Mouse (Mus musculus): ENCODE results near the gene Ccm2l.
A peak's percentile ranks its signal among the peaks of the same experiment; 100 is the strongest.

Gene Ccm2l

GRCm38 (mm10) chr2:153052700-153053351 lies 12.9 kb upstream of the Ccm2l start:
- peak; percentile 37 for DNase-seq

- no peak for DNase-seq
These were observed 11.9 kb upstream of the Ccm2l start for GRCm38 (mm10) chr2:153053896-153054295.

GRCm38 (mm10) chr2:153055270-153055920 lies 10.4 kb upstream of the Ccm2l start:
- DNase-seq = no peak

- DNase-seq = no peak
These were observed 7.4 kb upstream of the Ccm2l start for GRCm38 (mm10) chr2:153058365-153058764.

- DNase-seq = no peak
These were observed 5.5 kb upstream of the Ccm2l start for GRCm38 (mm10) chr2:153060216-153060615.

GRCm38 (mm10) chr2:153063394-153063793 lies 2.4 kb upstream of the Ccm2l start:
- DNase-seq = no peak

GRCm38 (mm10) chr2:153064190-153064970 lies 1.4 kb upstream of the Ccm2l start:
- DNase-seq = no peak

GRCm38 (mm10) chr2:153066991-153067390 lies 1.2 kb downstream of the Ccm2l start:
- DNase-seq = no peak

- DNase-seq = peak; percentile 34
These were observed 5.2 kb downstream of the Ccm2l start for GRCm38 (mm10) chr2:153070762-153071490.

GRCm38 (mm10) chr2:153071491-153072184 lies 5.9 kb downstream of the Ccm2l start:
- DNase-seq = peak; percentile 53

GRCm38 (mm10) chr2:153074651-153075050 lies 8.9 kb downstream of the Ccm2l start:
- no peak for DNase-seq

- DNase-seq = no peak
These were observed 10.2 kb downstream of the Ccm2l start for GRCm38 (mm10) chr2:153075961-153076360.

- peak; percentile 84 for DNase-seq
These were observed 15.2 kb downstream of the Ccm2l start for GRCm38 (mm10) chr2:153080841-153081523.

GRCm38 (mm10) chr2:153081866-153082265 lies 16.1 kb downstream of the Ccm2l start:
- no peak for DNase-seq

- no peak for DNase-seq
These were observed 17.5 kb downstream of the Ccm2l start for GRCm38 (mm10) chr2:153083275-153083674.

GRCm38 (mm10) chr2:153083824-153084223 lies 18.1 kb downstream of the Ccm2l start:
- no peak for DNase-seq

- no peak for DNase-seq
These were observed 18.7 kb downstream of the Ccm2l start for GRCm38 (mm10) chr2:153084261-153084976.

- DNase-seq = no peak
These were observed 19.8 kb downstream of the Ccm2l start for GRCm38 (mm10) chr2:153085556-153085955.

GRCm38 (mm10) chr2:153086166-153086565 lies 20.4 kb downstream of the Ccm2l start:
- no peak for DNase-seq

- DNase-seq = no peak
These were observed 21.3 kb downstream of the Ccm2l start for GRCm38 (mm10) chr2:153087091-153087490.

- DNase-seq = no peak
These were observed 23.6 kb downstream of the Ccm2l start for GRCm38 (mm10) chr2:153089316-153089715.

Data from right cerebral cortex, postnatal 4 days (tissue).